Mouse (Mus musculus) testis, adult 2 months (tissue): ENCODE results near the gene Thbd.

ENCODE experiments used
- CTCF ChIP-seq: fragments of 200-500 bp; IDR thresholded peaks from 2 replicates; pipeline ENCODE4 v1.5.1; 2012; ENCODE audit warnings: low read depth, mild to moderate bottlenecking, inconsistent platforms, low read length, moderate library complexity; ENCODE audit not compliant: control insufficient read depth, insufficient read depth, insufficient replicate concordance
- POLR2A ChIP-seq: fragments of 200-500 bp; IDR thresholded peaks from 2 replicates; pipeline ENCODE4 v1.6.1; 2012; ENCODE audit warnings: low read depth, mild to moderate bottlenecking, inconsistent platforms, low read length, moderate library complexity; ENCODE audit not compliant: control insufficient read depth

- TF ChIP-seq POLR2A (no peak), CTCF (no peak)
Measured at GRCm38 (mm10) chr2:148450616-148451015, 42.6 kb upstream of the Thbd start.
